Mouse (Mus musculus) forebrain, embryonic 10.5 days (tissue): ENCODE data around the gene Ctns. TPM values are rescaled to one million over a fixed set of nuclear protein-coding genes. Genes with fewer than 3 reads are reported as not detected.

Experiments
- DNase-seq: peaks from one replicate; pipeline ENCODE4 v3.0.0-alpha.2; 2017; ENCODE audit warnings: low spot score; ENCODE audit errors: extremely low spot score
- H3K27ac ChIP-seq: fragments of 300-500 bp; sonication (generic); 2 replicates; pipeline ENCODE4 v1.5.1; 2016; ENCODE audit warnings: mild to moderate bottlenecking
- H3K27me3 ChIP-seq: fragments of 300-500 bp; sonication (generic); 2 replicates; pipeline ENCODE4 v1.6.1; 2016; ENCODE audit warnings: mild to moderate bottlenecking; ENCODE audit not compliant: poor library complexity, severe bottlenecking
- H3K36me3 ChIP-seq: fragments of 300-500 bp; sonication (generic); replicated peaks from 2 replicates; pipeline ENCODE4 v1.6.1; 2016; ENCODE audit warnings: mild to moderate bottlenecking, moderate library complexity
- H3K4me1 ChIP-seq: fragments of 300-500 bp; sonication (generic); 2 replicates; pipeline ENCODE4 v1.6.1; 2016
- H3K4me3 ChIP-seq: fragments of 300-500 bp; sonication (generic); 2 replicates; pipeline ENCODE4 v1.5.1; 2016; ENCODE audit warnings: mild to moderate bottlenecking, moderate library complexity
- H3K9me3 ChIP-seq: fragments of 300-500 bp; sonication (generic); 2 replicates; pipeline ENCODE4 v1.6.1; 2016; ENCODE audit warnings: mild to moderate bottlenecking, moderate library complexity
- WGBS: fragments of 180-500 bp; shearing (Covaris S2); methylation state at CpG from one replicate; pipeline ENCODE4 v1.1.7; 2016; 5-methylcytosine and 5-hydroxymethylcytosine counted together
- polyA plus RNA-seq: library from polyadenylated mRNA; unstranded; fragments of >200 nt; fragmentation: Nextera tagmentation; extraction: Ambion mirVana; gene quantifications from 2 replicates; pipeline ENCODE4 v1.2.1, GENCODE M21; 2016

The Ctns gene
- polyA plus RNA-seq, 1 experiment from 2014 or later = 16.1 TPM

DNA sequence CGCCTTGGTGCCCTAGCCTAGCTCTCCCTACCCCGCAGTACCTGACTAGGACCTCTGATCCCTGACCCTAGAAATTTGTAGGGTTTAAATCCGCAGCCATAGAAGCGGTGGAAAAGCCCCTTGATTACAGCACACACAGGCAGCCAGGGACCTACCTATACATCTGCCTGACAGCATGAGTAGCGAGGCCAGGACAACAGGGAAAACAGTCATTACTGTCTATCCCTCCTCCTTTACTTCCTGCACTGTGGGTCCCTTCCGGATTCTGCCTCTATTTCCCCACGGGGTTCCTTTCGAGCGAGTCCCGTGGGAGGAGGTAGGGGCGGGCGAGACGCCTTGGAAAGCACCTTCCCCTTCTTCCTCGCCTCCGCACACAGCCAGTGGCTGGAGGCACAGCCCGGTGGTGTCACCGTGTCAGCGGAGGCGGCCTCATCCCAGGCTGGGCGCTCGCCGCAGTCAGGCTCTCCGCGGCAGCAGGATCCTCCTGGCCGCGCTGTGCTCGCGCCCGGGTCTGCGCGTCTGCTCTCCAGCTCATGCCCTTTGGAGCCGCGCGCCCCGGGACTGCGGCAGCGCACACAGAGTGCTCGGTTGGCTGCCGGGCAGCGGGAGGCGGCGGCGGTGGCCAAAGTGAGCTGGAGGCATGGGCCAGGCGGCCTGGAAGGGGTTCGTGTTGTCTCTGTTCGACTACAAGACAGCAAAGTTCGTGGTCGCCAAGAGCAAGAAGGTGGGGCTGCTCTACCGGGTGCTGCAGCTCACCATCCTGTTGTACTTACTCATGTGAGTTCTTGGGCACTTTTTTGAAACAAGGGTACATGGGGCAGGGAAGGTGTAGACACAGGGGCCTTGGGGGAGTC, 38.7 kb downstream of the Ctns start, which contains the start of gene P2rx5:
Gene P2rx5 (plus strand): TSS at position 465 of the 854 bp plus-strand sequence.
- Histone ChIP-seq H3K27ac (0 out of 2 replicates have a peak within 1 kb of the TSS, but pooled peaks have one; percentile 30), H3K27me3 (peaks cover 40% of the 10 kb centered on the region), H3K36me3 (no peaks in the 10 kb centered on the region), H3K4me3 (peak within 1 kb of the TSS; percentile 54), H3K9me3 (no peaks in the 10 kb centered on the region), H3K4me1 (peaks cover 16% of the 10 kb centered on the region)
- DNase-seq = peak; percentile 32
- WGBS = 3% methylated on average over 49 of the region's 49 CpGs

GRCm38 (mm10) chr11:73155071-73155470, 43.8 kb downstream of the Ctns start:
- Histone ChIP-seq H3K36me3 (no peaks in the 10 kb centered on the region), H3K27ac (no peak overlapping the region), H3K4me3 (no peak overlapping the region), H3K4me1 (peaks cover 4% of the 10 kb centered on the region), H3K9me3 (no peaks in the 10 kb centered on the region), H3K27me3 (peaks cover 22% of the 10 kb centered on the region)
- DNase-seq = no peak
- whole genome bisulfite sequencing = 85% methylated on average over 6 of the region's 6 CpGs

DNA sequence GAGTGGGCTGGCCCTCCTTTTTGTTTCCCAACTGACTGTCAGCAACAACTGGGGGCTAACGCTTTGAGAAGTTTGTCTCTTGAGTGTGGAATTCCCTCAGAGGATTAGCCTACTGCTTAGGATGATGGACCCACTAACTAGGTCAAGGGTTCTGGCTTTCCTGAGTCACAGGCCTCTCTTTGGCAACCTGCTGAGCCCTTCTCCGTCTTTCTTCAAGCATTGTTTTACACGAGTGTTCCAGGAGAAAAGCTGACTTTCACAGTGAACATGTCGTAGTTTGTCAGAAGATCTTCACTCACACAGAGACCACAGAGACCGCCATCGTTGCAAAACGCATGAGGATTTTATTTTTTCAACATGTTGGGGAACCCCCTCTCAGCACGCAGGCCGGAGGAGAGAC, 50.6 kb downstream of the Ctns start:
- 76% methylated on average over 9 of the region's 9 CpGs for WGBS
- no peaks in the 10 kb centered on the region for H3K27me3 ChIP-seq

GRCm38 (mm10) chr11:73146975-73147365, 51.9 kb downstream of the Ctns start:
- no peaks in the 10 kb centered on the region for H3K36me3 ChIP-seq
- no peaks in the 10 kb centered on the region for H3K9me3 ChIP-seq
- H3K27ac ChIP-seq = 0 out of 2 replicates have a peak overlapping the region, but pooled peaks have one; percentile 30
- no peaks in the 10 kb centered on the region for H3K27me3 ChIP-seq
- no peak overlapping the region for H3K4me3 ChIP-seq
- WGBS = 64% methylated on average over 7 of the region's 7 CpGs
- peaks cover 7% of the 10 kb centered on the region; the same call in 1 of the 2 replicates for H3K4me1 ChIP-seq
- DNase-seq = no peak

More for the DNA sequence above, 50.6 kb downstream of the Ctns start:
- no peak for DNase-seq
- Histone ChIP-seq H3K9me3 (no peaks in the 10 kb centered on the region), H3K4me3 (no peak overlapping the region), H3K4me1 (peaks cover 7% of the 10 kb centered on the region; the same call in 1 of the 2 replicates), H3K27ac (no peak overlapping the region), H3K36me3 (no peaks in the 10 kb centered on the region)

DNA sequence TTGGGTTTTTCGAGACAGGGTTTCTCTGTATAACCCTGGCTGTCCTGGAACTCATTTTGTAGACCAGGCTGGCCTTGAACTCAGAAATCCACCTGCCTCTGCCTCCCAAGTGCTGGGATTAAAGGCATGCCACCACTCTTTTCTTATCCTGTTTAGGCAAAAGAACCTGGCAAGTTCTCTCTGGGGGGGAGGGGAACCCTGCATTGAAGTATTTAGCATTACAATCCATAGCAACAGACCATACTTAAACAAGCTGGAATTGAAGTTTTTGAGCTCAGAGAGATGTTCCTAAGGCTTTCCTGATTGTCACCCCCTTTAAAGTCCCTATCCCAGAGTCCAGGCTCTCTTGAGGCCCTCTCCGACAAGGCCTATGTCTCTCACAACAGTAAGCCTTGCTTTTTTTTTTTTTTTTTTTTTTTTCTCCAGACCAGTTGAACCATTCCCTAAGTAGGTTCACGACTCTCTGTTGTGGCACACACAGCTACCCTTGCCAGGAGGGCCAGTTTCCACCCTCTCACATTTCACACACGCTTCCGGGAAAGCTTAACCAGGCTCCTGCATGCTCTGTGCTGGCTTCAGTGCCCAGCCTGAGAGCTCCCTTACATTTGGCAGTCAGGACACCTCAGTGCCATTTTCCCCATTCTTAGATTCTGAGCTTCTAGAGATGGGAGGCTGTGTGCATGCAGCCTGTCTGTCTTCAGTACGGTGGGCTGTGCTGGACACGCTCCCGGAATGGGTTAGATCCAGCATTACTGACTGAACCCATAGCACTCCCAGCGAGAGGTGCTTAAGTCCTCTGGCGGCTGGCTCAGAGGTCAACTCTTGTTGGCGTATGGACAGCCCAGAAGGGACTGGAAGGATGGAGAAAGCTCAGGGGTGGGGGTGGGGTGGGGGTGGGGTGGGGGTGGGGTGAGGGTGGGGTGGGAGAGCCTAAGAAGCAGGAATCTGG, 52.5 kb downstream of the Ctns start:
- 0 out of 2 replicates have a peak overlapping the region, but pooled peaks have one; percentile 30 for H3K27ac ChIP-seq
- no peak overlapping the region for H3K4me3 ChIP-seq
- DNase-seq = no peak
- H3K4me1 ChIP-seq = peaks cover 7% of the 10 kb centered on the region; the same call in 1 of the 2 replicates
- no peaks in the 10 kb centered on the region for H3K27me3 ChIP-seq
- H3K36me3 ChIP-seq = no peaks in the 10 kb centered on the region
- H3K9me3 ChIP-seq = no peaks in the 10 kb centered on the region
- 61% methylated on average over 11 of the region's 11 CpGs for WGBS

GRCm38 (mm10) chr11:73144261-73144681, 54.6 kb downstream of the Ctns start:
- 62% methylated on average over 1 of the region's 1 CpGs for WGBS

DNA sequence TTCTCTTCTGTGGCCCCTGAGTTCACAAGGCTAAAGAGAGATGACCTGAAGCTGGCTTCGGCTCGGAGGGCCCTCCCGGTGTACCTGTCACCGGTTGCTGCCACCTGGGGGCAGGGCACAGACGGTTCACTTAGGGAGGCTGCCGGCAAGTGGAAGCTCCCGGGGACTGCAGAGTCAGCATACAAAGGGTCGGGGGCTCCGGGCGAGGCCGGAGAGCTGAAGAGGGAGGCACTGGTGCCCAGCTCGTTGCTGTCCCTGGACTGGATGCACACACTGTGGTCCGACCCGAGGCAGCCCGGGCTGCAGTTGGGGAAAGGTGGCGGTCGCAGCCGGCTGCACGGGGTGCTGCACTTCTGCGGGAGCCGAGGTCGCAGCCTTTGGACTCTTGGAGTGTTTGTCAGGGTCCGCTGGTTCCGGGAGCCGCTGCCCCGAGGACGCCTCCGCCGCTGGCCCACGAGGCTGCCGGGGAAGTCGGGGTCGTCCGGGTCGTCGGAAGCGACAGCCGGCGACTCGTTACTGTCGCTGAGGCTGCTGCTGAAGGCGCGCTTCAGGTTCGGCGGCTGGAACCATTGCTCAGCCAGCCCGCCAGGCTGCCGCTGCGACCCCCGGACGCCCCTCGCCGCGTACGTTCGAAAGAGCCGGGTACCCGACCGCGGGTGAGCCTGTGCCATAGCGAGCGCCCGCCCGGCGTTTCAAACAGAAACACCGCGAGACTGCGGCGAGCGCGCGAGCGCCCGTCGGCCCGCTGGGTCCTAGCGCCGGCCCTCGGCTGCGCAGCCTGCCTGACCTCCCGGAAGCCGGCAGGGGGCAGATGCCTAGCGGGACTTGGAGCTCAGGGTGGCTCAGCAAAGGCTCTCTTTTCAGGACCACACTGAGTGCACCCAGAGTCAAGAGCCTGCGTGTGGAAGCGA, 61.0 kb downstream of the Ctns start, which contains the start of gene Haspin:
Gene Haspin (minus strand): TSS at position 704 of the 911 bp plus-strand sequence.
- Histone ChIP-seq H3K27me3 (no peaks in the 10 kb centered on the region), H3K36me3 (peaks cover 40% of the 10 kb centered on the region), H3K4me3 (peak within 1 kb of the TSS; percentile 81), H3K27ac (peak within 1 kb of the TSS; percentile 94), H3K4me1 (peaks cover 42% of the 10 kb centered on the region), H3K9me3 (peaks cover 33% of the 10 kb centered on the region)
- DNase-seq = peak; percentile 89
- WGBS = under 1% methylated on average over 84 of the region's 84 CpGs

More at GRCm38 (mm10) chr11:73144261-73144681, 54.6 kb downstream of the Ctns start:
- H3K36me3 ChIP-seq = no peaks in the 10 kb centered on the region
- H3K27ac ChIP-seq = no peak overlapping the region
- H3K27me3 ChIP-seq = no peaks in the 10 kb centered on the region
- peaks cover 7% of the 10 kb centered on the region; the same call in 1 of the 2 replicates for H3K4me1 ChIP-seq
- H3K4me3 ChIP-seq = no peak overlapping the region
- no peak for DNase-seq
- H3K9me3 ChIP-seq = no peaks in the 10 kb centered on the region

DNA sequence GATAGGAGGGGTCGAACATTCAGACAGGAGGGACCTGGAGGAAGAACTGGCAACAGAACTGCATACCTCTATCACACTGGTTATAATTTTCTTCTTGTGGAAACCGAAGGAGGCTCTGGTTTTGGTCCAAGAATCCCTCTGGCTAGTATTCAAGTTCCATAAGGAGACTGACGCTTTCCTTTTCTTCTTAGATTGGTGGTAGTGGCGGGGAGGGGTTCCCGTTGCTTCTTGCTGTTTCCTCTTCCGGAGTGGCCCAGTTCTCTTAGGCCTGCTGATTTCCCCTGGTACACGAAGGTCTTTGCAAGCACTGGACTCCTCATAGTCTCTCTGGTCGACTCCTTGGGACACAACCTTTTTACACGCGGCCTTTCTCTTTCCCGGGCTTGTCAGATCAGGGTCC, 61.7 kb downstream of the Ctns start:
- peaks cover 37% of the 10 kb centered on the region for H3K9me3 ChIP-seq
- H3K4me1 ChIP-seq = peaks cover 42% of the 10 kb centered on the region
- H3K27ac ChIP-seq = peak overlapping the region; percentile 94
- DNase-seq = no peak
- peaks cover 48% of the 10 kb centered on the region for H3K36me3 ChIP-seq
- no peaks in the 10 kb centered on the region for H3K27me3 ChIP-seq
- WGBS = 57% methylated on average over 11 of the region's 11 CpGs
- H3K4me3 ChIP-seq = peak overlapping the region; percentile 81

DNA sequence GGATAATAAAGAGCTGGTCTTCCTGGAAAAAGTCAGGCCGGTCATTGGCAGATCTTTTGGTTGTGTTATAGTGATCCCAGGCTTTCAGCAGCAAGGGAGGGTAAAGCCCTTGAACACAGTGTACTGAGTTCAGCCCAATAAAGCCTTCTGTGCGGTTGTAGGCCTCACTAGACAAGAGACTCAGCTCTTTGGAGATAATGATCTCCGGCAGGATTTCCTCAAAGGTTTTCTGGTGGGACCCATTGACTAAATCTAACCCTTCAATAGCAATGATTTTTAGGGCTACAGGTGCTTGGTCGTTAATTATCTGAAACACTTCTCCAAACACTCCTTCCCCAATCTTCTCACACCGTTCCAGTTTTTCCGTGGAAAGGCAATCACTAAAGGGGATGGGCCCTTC, 62.3 kb downstream of the Ctns start:
- peaks cover 53% of the 10 kb centered on the region for H3K36me3 ChIP-seq
- no peak for DNase-seq
- H3K9me3 ChIP-seq = peaks cover 37% of the 10 kb centered on the region
- no peak overlapping the region for H3K27ac ChIP-seq
- H3K4me3 ChIP-seq = peak overlapping the region; percentile 81
- H3K27me3 ChIP-seq = no peaks in the 10 kb centered on the region
- H3K4me1 ChIP-seq = peaks cover 42% of the 10 kb centered on the region
- 93% methylated on average over 6 of the region's 6 CpGs for WGBS

GRCm38 (mm10) chr11:73134222-73134621, 64.6 kb downstream of the Ctns start:
- peaks cover 37% of the 10 kb centered on the region for H3K9me3 ChIP-seq
- no peaks in the 10 kb centered on the region for H3K27me3 ChIP-seq
- no peak for DNase-seq
- 95% methylated on average over 5 of the region's 5 CpGs for WGBS
- H3K27ac ChIP-seq = no peak overlapping the region
- H3K4me3 ChIP-seq = peak overlapping the region; percentile 81; the same call in 1 of the 2 replicates
- H3K36me3 ChIP-seq = peaks cover 74% of the 10 kb centered on the region
- H3K4me1 ChIP-seq = peaks cover 42% of the 10 kb centered on the region
